Mouse (Mus musculus) small intestine, adult 2 months (tissue): ENCODE data around the gene Amigo2.

Experiments
- CTCF ChIP-seq: fragments of 200-500 bp; IDR thresholded peaks from 2 replicates; pipeline ENCODE4 v1.5.1; 2012; ENCODE audit warnings: low read depth, mild to moderate bottlenecking, control low read depth, inconsistent platforms, low read length, moderate library complexity, mixed read lengths; ENCODE audit not compliant: insufficient replicate concordance, insufficient read length; ENCODE audit errors: extremely low read depth
- POLR2A ChIP-seq: fragments of 200-500 bp; IDR thresholded peaks from 2 replicates; pipeline ENCODE4 v1.6.1; 2012; ENCODE audit warnings: low read depth, mild to moderate bottlenecking, control low read depth, inconsistent platforms, low read length, moderate library complexity

DNA sequence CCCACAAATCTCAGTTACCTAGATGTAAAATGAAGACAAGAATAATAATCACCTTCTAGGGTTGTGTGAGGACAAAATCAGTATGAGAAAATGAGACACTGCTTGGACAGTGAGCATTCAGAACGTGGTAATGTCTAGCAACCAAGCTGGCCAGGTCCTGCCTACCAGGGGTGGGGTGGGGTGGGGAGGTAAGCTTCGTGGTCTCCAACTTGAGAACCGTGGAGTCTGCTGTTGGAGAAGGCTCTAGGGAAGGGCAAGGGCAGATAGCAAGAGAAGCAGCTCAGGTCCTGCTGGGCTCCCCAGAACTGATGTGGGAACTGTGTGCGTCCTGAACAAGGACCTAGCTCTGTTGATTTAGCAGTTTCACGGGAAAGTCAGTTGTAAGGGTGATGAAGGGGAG is 37.1 kb upstream of the Amigo2 start:
- TF ChIP-seq CTCF (no peak), POLR2A (no peak)
